Mouse (Mus musculus): ENCODE data around the gene Zfp334. TPM values are rescaled to one million over a fixed set of nuclear protein-coding genes. Genes with fewer than 3 reads are reported as not detected.

Gene Zfp334
- 16.7 and 22.4 TPM in 2 replicates for total RNA-seq (2014; rRNA removed)
- 2.8 and 4.6 TPM in 2 replicates for polyA plus RNA-seq (2015; fragmentation: Nextera tagmentation; extraction: Ambion mirVana)

- peak within 1 kb of the TSS; percentile 86 for H3K9ac ChIP-seq
- peak within 1 kb of the TSS; percentile 94 for H3K27ac ChIP-seq (ENCODE audit: low read depth, low read length)
- no peaks in the 10 kb centered on the region for H3K27me3 ChIP-seq (ENCODE audit: insufficient read depth, low read length)
- peak within 1 kb of the TSS; percentile 59 for H3K4me2 ChIP-seq (ENCODE audit: low read depth)
- H3K4me1 ChIP-seq (ENCODE audit: insufficient read depth) = peaks cover 6% of the 10 kb centered on the region
- H3K36me3 ChIP-seq (ENCODE audit: insufficient read depth) = peaks cover 33% of the 10 kb centered on the region
- ATAC-seq (peak; percentile 97), DNase-seq (peak; percentile 99)
- TF ChIP-seq CTCF (IDR thresholded peaks at IDR 0.05; ENCODE audit: low read depth) = no peak
- WGBS = 1% methylated on average over 40 of the region's 40 CpGs
- no peaks in the 10 kb centered on the region for H3K9me3 ChIP-seq (ENCODE audit: low read length)
- H3K4me3 ChIP-seq (ENCODE audit: low read depth, low read length) = peak within 1 kb of the TSS; percentile 58
Observed at GRCm38 (mm10) chr2:165387844-165388495, at the start of gene Zfp334. Gene Zfp334, minus strand, starts transcription at chr2:165388259.

GRCm38 (mm10) chr2:165428694-165429093, 40.6 kb upstream of the Zfp334 start:
- Histone ChIP-seq H3K27me3 (ENCODE audit: insufficient read depth, low read length) (no peaks in the 10 kb centered on the region), H3K36me3 (ENCODE audit: insufficient read depth) (no peaks in the 10 kb centered on the region), H3K4me2 (ENCODE audit: low read depth) (no peak overlapping the region), H3K4me1 (ENCODE audit: insufficient read depth) (no peaks in the 10 kb centered on the region), H3K27ac (ENCODE audit: low read depth, low read length) (no peak overlapping the region), H3K4me3 (ENCODE audit: low read depth, low read length) (no peak overlapping the region), H3K9ac (no peak overlapping the region), H3K9me3 (ENCODE audit: low read length) (no peaks in the 10 kb centered on the region)
- TF ChIP-seq CTCF (IDR thresholded peaks at IDR 0.05; ENCODE audit: low read depth) = no peak
- DNase-seq (no peak), ATAC-seq (no peak)
- WGBS = 68% methylated on average over 7 of the region's 7 CpGs

GRCm38 (mm10) chr2:165420195-165420594, 32.1 kb upstream of the Zfp334 start:
- peak; percentile 47 for ATAC-seq
- H3K4me3 ChIP-seq (ENCODE audit: low read depth, low read length) = no peak overlapping the region
- no peaks in the 10 kb centered on the region for H3K9me3 ChIP-seq (ENCODE audit: low read length)
- 23% methylated on average over 2 of the region's 2 CpGs for WGBS
- no peaks in the 10 kb centered on the region for H3K4me1 ChIP-seq (ENCODE audit: insufficient read depth)
- H3K36me3 ChIP-seq (ENCODE audit: insufficient read depth) = no peaks in the 10 kb centered on the region
- no peak for DNase-seq
- H3K9ac ChIP-seq = no peak overlapping the region
- no peak overlapping the region for H3K4me2 ChIP-seq (ENCODE audit: low read depth)
- no peaks in the 10 kb centered on the region for H3K27me3 ChIP-seq (ENCODE audit: insufficient read depth, low read length)
- no peak for TF ChIP-seq CTCF (IDR thresholded peaks at IDR 0.05; ENCODE audit: low read depth)
- peak overlapping the region; percentile 72 for H3K27ac ChIP-seq (ENCODE audit: low read depth, low read length)

GRCm38 (mm10) chr2:165419670-165420111, 31.6 kb upstream of the Zfp334 start:
- no peak for TF ChIP-seq CTCF (IDR thresholded peaks at IDR 0.05; ENCODE audit: low read depth)
- Histone ChIP-seq H3K27me3 (ENCODE audit: insufficient read depth, low read length) (no peaks in the 10 kb centered on the region), H3K4me3 (ENCODE audit: low read depth, low read length) (no peak overlapping the region), H3K4me2 (ENCODE audit: low read depth) (no peak overlapping the region), H3K4me1 (ENCODE audit: insufficient read depth) (no peaks in the 10 kb centered on the region), H3K9me3 (ENCODE audit: low read length) (no peaks in the 10 kb centered on the region), H3K9ac (no peak overlapping the region), H3K27ac (ENCODE audit: low read depth, low read length) (peak overlapping the region; percentile 72), H3K36me3 (ENCODE audit: insufficient read depth) (no peaks in the 10 kb centered on the region)
- 23% methylated on average over 4 of the region's 4 CpGs for WGBS
- ATAC-seq (peak; percentile 78), DNase-seq (peak; percentile 50)

GRCm38 (mm10) chr2:165418577-165418976, 30.5 kb upstream of the Zfp334 start:
- no peak overlapping the region for H3K9ac ChIP-seq
- DNase-seq = no peak
- no peak for TF ChIP-seq CTCF (IDR thresholded peaks at IDR 0.05; ENCODE audit: low read depth)
- 91% methylated on average over 2 of the region's 2 CpGs for WGBS
- ATAC-seq = no peak
- no peaks in the 10 kb centered on the region for H3K4me1 ChIP-seq (ENCODE audit: insufficient read depth)
- no peak overlapping the region for H3K4me2 ChIP-seq (ENCODE audit: low read depth)
- no peaks in the 10 kb centered on the region for H3K9me3 ChIP-seq (ENCODE audit: low read length)
- H3K27ac ChIP-seq (ENCODE audit: low read depth, low read length) = no peak overlapping the region
- no peak overlapping the region for H3K4me3 ChIP-seq (ENCODE audit: low read depth, low read length)
- no peaks in the 10 kb centered on the region for H3K36me3 ChIP-seq (ENCODE audit: insufficient read depth)
- H3K27me3 ChIP-seq (ENCODE audit: insufficient read depth, low read length) = no peaks in the 10 kb centered on the region

- Histone ChIP-seq H3K27ac (ENCODE audit: low read depth, low read length) (peak overlapping the region; percentile 31; the same call in 1 of the 2 replicates), H3K4me2 (ENCODE audit: low read depth) (no peak overlapping the region)
- 24% methylated on average over 7 of the region's 7 CpGs for WGBS
Observed at GRCm38 (mm10) chr2:165417291-165417690, 29.2 kb upstream of the Zfp334 start.

GRCm38 (mm10) chr2:165415795-165416194, 27.7 kb upstream of the Zfp334 start:
- WGBS = 54% methylated on average over 6 of the region's 6 CpGs
- no peaks in the 10 kb centered on the region for H3K4me1 ChIP-seq (ENCODE audit: insufficient read depth)
- H3K27ac ChIP-seq (ENCODE audit: low read depth, low read length) = no peak overlapping the region
- H3K27me3 ChIP-seq (ENCODE audit: insufficient read depth, low read length) = no peaks in the 10 kb centered on the region
- ATAC-seq = no peak
- no peaks in the 10 kb centered on the region for H3K9me3 ChIP-seq (ENCODE audit: low read length)
- no peak overlapping the region for H3K4me2 ChIP-seq (ENCODE audit: low read depth)
- H3K9ac ChIP-seq = no peak overlapping the region
- TF ChIP-seq CTCF (IDR thresholded peaks at IDR 0.05; ENCODE audit: low read depth) = no peak
- no peak for DNase-seq
- H3K36me3 ChIP-seq (ENCODE audit: insufficient read depth) = no peaks in the 10 kb centered on the region
- no peak overlapping the region for H3K4me3 ChIP-seq (ENCODE audit: low read depth, low read length)

More at GRCm38 (mm10) chr2:165417291-165417690, 29.2 kb upstream of the Zfp334 start:
- Histone ChIP-seq H3K9ac (no peak overlapping the region), H3K4me1 (ENCODE audit: insufficient read depth) (no peaks in the 10 kb centered on the region), H3K4me3 (ENCODE audit: low read depth, low read length) (no peak overlapping the region), H3K27me3 (ENCODE audit: insufficient read depth, low read length) (no peaks in the 10 kb centered on the region), H3K9me3 (ENCODE audit: low read length) (no peaks in the 10 kb centered on the region), H3K36me3 (ENCODE audit: insufficient read depth) (no peaks in the 10 kb centered on the region)
- TF ChIP-seq CTCF (IDR thresholded peaks at IDR 0.05; ENCODE audit: low read depth) = no peak
- ATAC-seq (peak; percentile 64), DNase-seq (peak; percentile 59)

Data from forebrain, postnatal 0 days (tissue).